Mouse (Mus musculus) embryonic facial prominence, embryonic 10.5 days (tissue): ENCODE data around the gene Rtkn2. TPM values are rescaled to one million over a fixed set of nuclear protein-coding genes. Genes with fewer than 3 reads are reported as not detected.
A peak's percentile ranks its signal among the peaks of the same experiment; 100 is the strongest.

Experiments used
- DNase-seq: peaks from one replicate; pipeline ENCODE4 v3.0.0-alpha.2; 2017; ENCODE audit warnings: low spot score
- H3K27ac ChIP-seq: fragments of 300-500 bp; sonication (generic); replicated peaks from 2 replicates; pipeline ENCODE4 v1.5.1; 2016; ENCODE audit warnings: mild to moderate bottlenecking
- H3K27me3 ChIP-seq: fragments of 300-500 bp; sonication (generic); replicated peaks from 2 replicates; pipeline ENCODE4 v1.6.1; 2016; ENCODE audit warnings: low read depth, mild to moderate bottlenecking; ENCODE audit not compliant: poor library complexity, severe bottlenecking
- H3K36me3 ChIP-seq: fragments of 300-500 bp; sonication (generic); replicated peaks from 2 replicates; pipeline ENCODE4 v1.6.1; 2016; ENCODE audit warnings: mild to moderate bottlenecking, moderate library complexity
- H3K4me1 ChIP-seq: fragments of 300-500 bp; sonication (generic); 2 replicates; pipeline ENCODE4 v1.6.1; 2016
- H3K4me3 ChIP-seq: fragments of 300-500 bp; sonication (generic); 2 replicates; pipeline ENCODE4 v1.5.1; 2016; ENCODE audit warnings: mild to moderate bottlenecking, moderate library complexity
- H3K9me3 ChIP-seq: fragments of 300-500 bp; sonication (generic); 2 replicates; pipeline ENCODE4 v1.6.1; 2016; ENCODE audit warnings: mild to moderate bottlenecking
- WGBS: fragments of 180-500 bp; shearing (Covaris S2); methylation state at CpG from one replicate; pipeline ENCODE4 v1.1.7; 2016; 5-methylcytosine and 5-hydroxymethylcytosine counted together
- polyA plus RNA-seq: library from polyadenylated mRNA; unstranded; fragments of >200 nt; fragmentation: Nextera tagmentation; extraction: Ambion mirVana; gene quantifications from 2 replicates; pipeline ENCODE4 v1.2.1, GENCODE M21; 2016

Gene Rtkn2
- polyA plus RNA-seq, 1 experiment from 2014 or later: 11.7 TPM

DNA sequence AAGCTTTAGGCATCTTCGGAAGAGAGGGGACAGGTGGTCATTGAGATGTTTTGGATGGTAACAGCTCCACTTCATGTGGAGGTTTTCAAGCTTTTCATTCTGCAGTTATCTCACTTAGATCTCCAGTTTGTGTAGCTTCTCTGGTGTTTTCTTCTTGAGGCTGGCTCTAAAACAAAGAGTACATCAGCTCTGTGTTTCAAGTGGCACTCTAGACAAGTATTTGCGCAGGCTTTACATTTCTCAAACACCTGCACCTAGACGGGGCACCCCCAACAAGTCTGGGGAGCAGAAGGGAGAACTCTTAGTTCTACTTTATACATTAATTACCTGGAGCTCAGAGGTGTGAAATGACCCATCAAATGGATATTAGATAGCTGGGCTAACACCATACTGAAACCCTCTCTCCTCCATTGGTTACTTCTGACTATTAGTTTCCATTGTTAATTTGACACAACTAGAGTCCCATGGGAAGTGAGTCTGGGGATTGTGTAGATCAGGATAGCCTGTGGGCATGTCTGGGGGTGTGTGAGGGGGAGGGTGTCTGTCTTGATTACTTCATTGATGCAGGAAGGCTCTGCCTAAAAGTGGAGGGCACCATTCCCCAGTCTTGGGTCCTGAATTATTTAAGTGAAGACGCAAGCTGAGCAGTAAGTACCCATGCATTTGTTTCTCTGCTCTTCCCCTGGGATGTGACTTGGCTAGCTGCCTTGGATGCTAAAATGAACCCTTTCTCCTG is 14.0 kb upstream of the Rtkn2 start:
- DNase-seq: no peak

DNA sequence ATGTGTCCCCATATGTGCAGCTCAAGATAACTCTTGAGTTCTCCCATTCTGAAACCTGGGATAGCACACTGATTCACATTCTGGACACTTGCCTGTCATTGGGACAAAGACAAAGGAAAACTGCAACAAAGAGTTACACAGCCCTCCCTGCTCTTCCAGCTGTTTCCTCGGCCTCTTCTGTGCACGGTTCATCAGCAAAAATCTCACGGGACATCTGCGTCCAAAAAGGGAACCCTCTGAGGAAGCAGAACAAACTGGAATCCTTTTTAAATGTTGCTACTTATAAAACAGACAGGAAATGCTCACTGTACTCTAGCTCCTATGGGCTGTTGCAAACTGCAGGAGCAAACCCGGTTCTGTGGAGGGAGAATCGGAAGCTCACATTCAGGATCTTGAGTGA is 13.3 kb upstream of the Rtkn2 start:
- no peak for DNase-seq
- Histone ChIP-seq H3K4me1 (peaks cover 7% of the 10 kb centered on the region; the same call in 1 of the 2 replicates), H3K9me3 (no peaks in the 10 kb centered on the region), H3K4me3 (no peak overlapping the region), H3K27ac (peak overlapping the region; percentile 31; the same call in 1 of the 2 replicates), H3K36me3 (no peaks in the 10 kb centered on the region), H3K27me3 (0 out of 2 replicates have a peak, but pooled peaks cover 11% of the 10 kb centered on the region)
- 49% methylated on average over 6 of the region's 6 CpGs for WGBS

More for the DNA sequence above, 14.0 kb upstream of the Rtkn2 start:
- WGBS: 89% methylated on average over 4 of the region's 4 CpGs
- Histone ChIP-seq H3K4me3 (no peak overlapping the region), H3K27me3 (0 out of 2 replicates have a peak, but pooled peaks cover 11% of the 10 kb centered on the region), H3K4me1 (peaks cover 5% of the 10 kb centered on the region; the same call in 1 of the 2 replicates), H3K9me3 (no peaks in the 10 kb centered on the region), H3K27ac (peak overlapping the region; percentile 57), H3K36me3 (no peaks in the 10 kb centered on the region)

DNA sequence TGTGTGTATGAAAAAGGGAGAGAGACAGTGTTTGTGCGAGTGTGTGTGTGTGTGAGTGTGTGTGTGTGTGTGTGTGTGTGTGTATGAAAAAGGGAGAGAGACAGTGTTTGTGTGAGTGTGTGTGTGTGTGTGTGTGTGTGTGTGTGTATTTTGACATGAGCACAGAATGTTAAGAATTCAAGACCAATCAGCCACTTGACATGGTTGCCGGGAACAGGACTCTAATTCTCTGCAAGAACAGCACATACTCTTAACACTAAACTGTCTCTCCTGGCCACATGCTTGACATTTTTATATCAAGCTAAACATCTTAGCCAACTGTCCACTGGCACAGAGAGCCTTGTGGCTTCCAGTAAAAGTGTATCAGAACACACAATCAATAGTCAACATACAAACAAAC is 12.4 kb upstream of the Rtkn2 start:
- peaks cover 14% of the 10 kb centered on the region for H3K4me1 ChIP-seq
- H3K9me3 ChIP-seq: no peaks in the 10 kb centered on the region
- 70% methylated on average over 2 of the region's 2 CpGs for WGBS
- DNase-seq: no peak
- H3K36me3 ChIP-seq: no peaks in the 10 kb centered on the region
- 0 out of 2 replicates have a peak, but pooled peaks cover 11% of the 10 kb centered on the region for H3K27me3 ChIP-seq
- H3K4me3 ChIP-seq: no peak overlapping the region
- H3K27ac ChIP-seq: no peak overlapping the region

DNA sequence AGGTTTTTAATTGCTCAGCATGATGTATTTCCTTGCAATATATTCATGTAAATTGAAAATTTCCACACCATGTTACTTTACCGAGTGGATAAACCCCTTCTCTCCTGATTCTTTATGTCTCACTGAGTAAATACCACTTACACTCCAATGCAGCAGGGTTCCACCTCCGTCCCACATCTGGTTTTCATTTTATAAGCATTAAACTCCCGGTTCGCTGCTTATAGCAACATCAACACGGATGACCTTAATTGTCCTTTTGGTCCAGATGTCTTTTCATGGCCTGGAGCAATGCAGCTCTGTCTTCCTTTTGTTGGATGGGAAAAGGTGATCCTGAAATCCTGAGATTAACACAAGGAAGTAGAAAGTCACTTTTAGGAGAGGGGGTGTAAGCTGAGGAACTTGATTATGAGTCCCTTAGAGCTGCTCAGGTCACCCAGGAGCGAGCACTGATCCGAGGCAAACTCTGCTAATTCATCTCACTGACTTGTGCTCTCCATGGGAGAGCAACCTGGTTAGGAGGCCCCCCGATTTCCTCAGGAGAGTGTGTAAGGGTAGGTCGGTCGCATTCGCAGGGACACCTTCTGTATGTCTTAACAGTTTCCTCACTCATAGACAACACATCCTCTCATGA is 8.1 kb upstream of the Rtkn2 start:
- H3K36me3 ChIP-seq: no peaks in the 10 kb centered on the region
- no peak overlapping the region for H3K4me3 ChIP-seq
- 43% methylated on average over 11 of the region's 11 CpGs for WGBS
- H3K27ac ChIP-seq: no peak overlapping the region; the same call in 1 of the 2 replicates
- peaks cover 9% of the 10 kb centered on the region for H3K4me1 ChIP-seq
- H3K27me3 ChIP-seq: no peaks in the 10 kb centered on the region
- DNase-seq: peak; percentile 49
- no peaks in the 10 kb centered on the region for H3K9me3 ChIP-seq

DNA sequence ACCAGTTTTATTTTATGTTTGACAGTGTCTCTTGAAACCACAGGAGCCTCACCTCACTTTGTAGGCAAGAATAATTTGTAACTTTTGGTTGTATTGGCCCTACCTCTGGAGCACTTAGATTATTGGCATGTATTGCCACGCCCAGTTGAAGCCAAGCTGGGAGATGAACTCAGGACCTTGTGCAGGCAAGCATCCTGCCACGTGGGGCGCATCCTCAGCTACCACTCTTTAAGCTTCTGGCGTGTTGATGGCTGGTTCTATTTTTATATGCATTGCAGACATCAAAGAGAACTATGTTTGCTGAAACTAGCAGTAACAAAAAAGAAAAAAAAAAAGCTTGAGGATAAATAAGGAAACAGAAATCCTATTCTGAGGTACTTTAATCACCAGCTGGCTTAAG is 2.1 kb upstream of the Rtkn2 start:
- no peak overlapping the region for H3K27ac ChIP-seq
- H3K9me3 ChIP-seq: no peaks in the 10 kb centered on the region
- no peak for DNase-seq
- 63% methylated on average over 4 of the region's 4 CpGs for WGBS
- H3K4me1 ChIP-seq: no peaks in the 10 kb centered on the region
- no peaks in the 10 kb centered on the region for H3K27me3 ChIP-seq
- no peak overlapping the region for H3K4me3 ChIP-seq
- no peaks in the 10 kb centered on the region for H3K36me3 ChIP-seq

DNA sequence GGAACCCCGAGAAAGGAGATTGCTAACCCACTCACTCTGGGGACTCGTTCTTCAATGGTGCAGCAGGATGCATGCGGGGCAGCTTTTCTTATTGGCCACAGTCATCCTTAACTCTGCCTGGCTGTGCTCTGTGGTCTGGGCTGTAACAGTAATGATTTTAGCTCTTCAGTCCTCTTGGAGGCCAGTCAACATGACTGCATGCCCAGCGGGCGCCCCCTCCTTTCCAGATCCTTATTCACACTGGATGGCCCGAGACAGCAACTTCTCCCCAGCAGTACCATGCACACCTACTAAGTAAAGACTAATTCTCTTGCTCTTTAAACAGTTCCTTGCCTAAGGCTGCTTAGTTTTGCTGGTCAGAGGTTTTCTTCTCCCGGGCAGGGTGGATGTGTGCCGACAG is 4.4 kb downstream of the Rtkn2 start:
- H3K4me3 ChIP-seq: no peak overlapping the region
- H3K9me3 ChIP-seq: no peaks in the 10 kb centered on the region
- peaks cover 6% of the 10 kb centered on the region for H3K36me3 ChIP-seq
- no peaks in the 10 kb centered on the region for H3K4me1 ChIP-seq
- WGBS: 87% methylated on average over 8 of the region's 8 CpGs
- no peak for DNase-seq
- no peaks in the 10 kb centered on the region for H3K27me3 ChIP-seq
- no peak overlapping the region for H3K27ac ChIP-seq

DNA sequence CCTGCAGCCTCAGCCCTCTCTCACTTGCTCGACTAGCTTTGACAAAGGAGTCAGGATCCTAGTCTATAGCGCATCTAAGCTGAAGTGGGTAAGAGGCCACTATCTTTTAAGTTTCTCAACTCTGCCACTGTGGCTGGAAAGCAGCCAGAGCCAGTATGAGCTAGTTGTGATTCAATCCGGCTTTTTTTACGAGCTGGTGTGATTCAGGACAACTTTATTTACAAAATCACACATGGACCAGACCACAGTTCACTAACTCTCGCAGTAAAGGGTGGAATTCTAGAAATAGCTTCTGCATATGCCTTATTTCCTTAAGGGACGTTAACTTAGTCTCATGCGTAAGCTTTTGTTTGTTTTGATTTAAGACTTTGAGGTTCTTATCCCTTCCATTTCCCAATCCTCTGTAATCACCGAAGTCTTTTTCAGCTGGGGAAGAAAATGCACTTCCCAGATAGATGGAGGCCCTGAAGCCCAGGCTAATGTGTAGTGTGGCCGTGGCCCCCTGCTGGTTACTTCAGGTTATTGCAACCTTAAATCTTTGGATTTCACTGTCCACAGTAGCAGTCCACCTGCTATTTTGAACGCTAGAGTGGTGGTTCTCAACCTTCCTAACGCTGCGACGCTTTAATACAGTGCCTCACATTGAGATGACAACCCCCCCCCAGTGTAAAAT is 5.0 kb downstream of the Rtkn2 start:
- H3K9me3 ChIP-seq: no peaks in the 10 kb centered on the region
- 54% methylated on average over 13 of the region's 13 CpGs for WGBS

DNA sequence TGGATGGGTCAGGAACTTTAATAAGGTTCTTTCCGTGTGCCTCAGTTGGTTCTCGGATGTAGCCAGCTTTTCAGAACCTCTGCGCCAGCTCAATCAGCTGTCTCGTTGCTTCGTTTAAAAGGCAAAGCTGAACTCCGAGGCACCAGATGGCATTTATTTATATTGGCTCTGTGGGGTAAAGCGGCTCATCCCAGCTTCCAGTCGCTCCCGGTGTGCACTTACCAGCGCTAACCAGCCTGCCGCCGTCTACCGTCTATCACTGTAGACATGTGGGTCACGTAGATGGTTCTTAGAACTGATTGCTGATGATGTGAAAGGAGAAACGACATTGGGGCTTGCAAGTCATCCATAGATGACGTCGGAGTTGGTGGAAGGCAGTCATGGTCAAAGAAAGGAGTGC is 5.7 kb downstream of the Rtkn2 start:
- Histone ChIP-seq H3K4me3 (no peak overlapping the region), H3K27ac (no peak overlapping the region), H3K36me3 (peaks cover 13% of the 10 kb centered on the region), H3K9me3 (no peaks in the 10 kb centered on the region), H3K4me1 (no peaks in the 10 kb centered on the region), H3K27me3 (no peaks in the 10 kb centered on the region)
- no peak for DNase-seq
- 91% methylated on average over 17 of the region's 17 CpGs for WGBS

More for the DNA sequence above, 5.0 kb downstream of the Rtkn2 start:
- Histone ChIP-seq H3K4me1 (no peaks in the 10 kb centered on the region), H3K36me3 (peaks cover 7% of the 10 kb centered on the region), H3K27me3 (no peaks in the 10 kb centered on the region), H3K4me3 (no peak overlapping the region), H3K27ac (no peak overlapping the region)
- peak; percentile 61 for DNase-seq

DNA sequence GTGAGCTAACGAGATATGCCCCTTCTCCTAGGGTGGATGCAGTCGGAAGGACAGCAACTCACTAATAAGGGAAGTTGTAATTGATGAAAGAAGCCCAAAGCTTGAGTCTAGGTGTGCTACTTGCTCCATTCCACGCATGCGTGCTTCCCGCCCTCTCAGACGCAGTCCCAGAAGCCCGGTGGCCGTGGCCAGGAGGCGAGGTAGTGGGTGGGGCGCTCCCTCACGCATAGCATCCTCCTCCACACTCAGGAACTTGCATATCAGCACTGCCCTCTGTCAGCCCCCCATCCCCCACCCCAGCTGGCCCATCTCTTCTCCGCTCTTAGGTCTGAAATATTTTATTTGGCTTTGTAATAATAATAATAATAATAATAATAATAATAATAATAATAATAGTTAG is 16.0 kb downstream of the Rtkn2 start:
- Histone ChIP-seq H3K27me3 (no peaks in the 10 kb centered on the region), H3K27ac (no peak overlapping the region), H3K9me3 (peaks cover 4% of the 10 kb centered on the region; the same call in 1 of the 2 replicates), H3K36me3 (peaks cover 29% of the 10 kb centered on the region), H3K4me3 (no peak overlapping the region), H3K4me1 (no peaks in the 10 kb centered on the region; the same call in 1 of the 2 replicates)
- DNase-seq: no peak
- WGBS: 77% methylated on average over 12 of the region's 12 CpGs

DNA sequence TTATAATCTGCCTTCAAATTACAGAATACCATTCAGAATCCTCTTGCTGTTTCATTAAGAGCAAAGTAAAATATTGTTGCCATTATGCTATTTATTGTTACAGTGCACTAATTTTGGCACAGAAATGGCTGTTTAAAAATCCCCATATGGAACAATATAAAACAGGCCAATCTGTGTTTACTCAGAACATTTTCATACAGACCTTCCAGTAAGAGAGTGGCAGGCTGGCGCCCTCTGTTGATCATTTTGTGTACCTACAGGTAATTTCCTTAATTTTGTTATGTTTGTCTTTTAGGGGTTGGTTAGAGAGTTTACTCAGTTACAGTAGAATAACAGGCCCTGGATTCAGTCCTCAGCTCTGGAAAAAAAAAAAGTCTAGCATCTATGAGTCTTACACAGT is 16.8 kb downstream of the Rtkn2 start:
- no peak for DNase-seq
- peaks cover 22% of the 10 kb centered on the region for H3K36me3 ChIP-seq
- 0% methylated on average over 1 of the region's 1 CpGs for WGBS

DNA sequence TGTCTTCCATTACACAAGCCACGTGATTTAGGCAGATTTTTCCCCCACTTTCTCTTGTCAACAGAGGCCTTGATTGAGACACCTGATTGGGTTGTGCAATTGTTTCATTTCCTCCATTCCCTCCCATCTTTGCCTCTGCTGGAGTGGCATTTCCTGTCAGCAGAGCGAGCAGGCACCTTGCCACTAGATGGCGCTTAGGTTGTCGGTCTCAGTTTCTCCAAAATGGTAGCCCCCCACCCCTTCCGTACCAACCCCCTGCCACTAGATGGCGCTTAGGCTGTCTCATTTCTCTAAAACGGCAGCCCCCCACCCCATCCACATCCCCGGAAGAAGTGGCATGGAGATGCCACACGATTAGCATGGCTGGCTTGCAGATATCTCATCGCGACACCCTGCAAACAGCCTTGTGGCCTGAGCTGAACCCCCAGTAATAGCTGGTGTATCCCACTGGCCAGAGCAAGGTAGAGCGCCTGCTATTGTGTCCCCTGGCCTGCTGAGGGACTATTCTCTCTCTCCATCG is 18.8 kb downstream of the Rtkn2 start:
- Histone ChIP-seq H3K27me3 (no peaks in the 10 kb centered on the region), H3K27ac (peak overlapping the region; percentile 16; the same call in 1 of the 2 replicates), H3K4me3 (0 out of 2 replicates have a peak overlapping the region, but pooled peaks have one; percentile 23), H3K36me3 (peaks cover 14% of the 10 kb centered on the region; the same call in 1 of the 2 replicates), H3K4me1 (no peaks in the 10 kb centered on the region; the same call in 1 of the 2 replicates), H3K9me3 (no peaks in the 10 kb centered on the region)
- WGBS: 35% methylated on average over 13 of the region's 13 CpGs
- peak; percentile 84 for DNase-seq

More for the DNA sequence above, 16.8 kb downstream of the Rtkn2 start:
- Histone ChIP-seq H3K4me1 (no peaks in the 10 kb centered on the region; the same call in 1 of the 2 replicates), H3K9me3 (peaks cover 4% of the 10 kb centered on the region; the same call in 1 of the 2 replicates), H3K27me3 (no peaks in the 10 kb centered on the region), H3K27ac (no peak overlapping the region), H3K4me3 (no peak overlapping the region)

DNA sequence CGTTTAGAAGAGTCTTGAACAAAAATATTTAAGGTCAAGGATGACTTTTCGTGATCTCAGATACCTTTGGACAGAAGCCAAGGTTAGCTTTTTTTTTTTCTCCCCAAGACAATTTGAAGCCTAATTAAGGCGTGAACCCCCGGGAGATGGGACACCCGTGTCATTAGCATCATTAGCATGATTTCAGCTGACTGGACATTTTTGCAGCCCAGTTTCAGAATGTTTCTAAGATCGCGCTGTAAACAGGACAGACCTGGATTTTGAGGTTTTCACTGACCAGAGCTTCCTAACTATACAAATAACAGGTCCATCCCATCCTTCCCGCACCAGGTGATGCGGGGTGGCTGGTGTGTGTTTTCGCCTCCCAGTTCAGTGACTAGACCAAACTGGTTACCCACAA is 19.8 kb downstream of the Rtkn2 start:
- Histone ChIP-seq H3K4me3 (no peak overlapping the region), H3K9me3 (no peaks in the 10 kb centered on the region), H3K4me1 (peaks cover 3% of the 10 kb centered on the region; the same call in 1 of the 2 replicates), H3K27ac (no peak overlapping the region), H3K27me3 (no peaks in the 10 kb centered on the region), H3K36me3 (peaks cover 13% of the 10 kb centered on the region; the same call in 1 of the 2 replicates)
- DNase-seq: no peak
- WGBS: 93% methylated on average over 10 of the region's 10 CpGs
